Mouse (Mus musculus) embryonic fibroblast, embryonic 13.5 days (primary cell): ENCODE data around the gene Rbms1. TPM values are rescaled to one million over a fixed set of nuclear protein-coding genes. Genes with fewer than 3 reads are reported as not detected.

Experiments
- H3K27ac ChIP-seq: 2 replicates; pipeline ENCODE4 v1.5.1; 2012; ENCODE audit warnings: low read length, control low read depth, inconsistent platforms; ENCODE audit not compliant: insufficient read depth
- H3K4me1 ChIP-seq: 2 replicates; pipeline ENCODE4 v1.6.1; 2011; ENCODE audit warnings: low read length; ENCODE audit not compliant: control insufficient read depth, insufficient read depth
- H3K4me3 ChIP-seq: 2 replicates; pipeline ENCODE4 v1.5.1; 2011; ENCODE audit warnings: mild to moderate bottlenecking, control low read depth, low read length; ENCODE audit not compliant: insufficient read depth
- CTCF ChIP-seq: IDR thresholded peaks from 2 replicates; pipeline ENCODE4 v1.5.1; 2011; ENCODE audit warnings: mild to moderate bottlenecking, control low read depth, low read length, moderate library complexity, borderline replicate concordance; ENCODE audit not compliant: insufficient read depth
- POLR2A ChIP-seq: IDR thresholded peaks from 2 replicates; pipeline ENCODE4 v1.6.1; 2011; ENCODE audit warnings: low read depth, mild to moderate bottlenecking, control low read depth, low read length, moderate library complexity
- polyA plus RNA-seq: library from polyadenylated mRNA; stranded (reverse); fragments of >200 nt; gene quantifications from 2 replicates; pipeline ENCODE4 v1.2.4, GENCODE M21; 2011; ENCODE audit warnings: low read depth; ENCODE audit not compliant: missing spikeins, insufficient read length

The Rbms1 gene
- polyA plus RNA-seq, 1 experiment = 222 TPM

DNA sequence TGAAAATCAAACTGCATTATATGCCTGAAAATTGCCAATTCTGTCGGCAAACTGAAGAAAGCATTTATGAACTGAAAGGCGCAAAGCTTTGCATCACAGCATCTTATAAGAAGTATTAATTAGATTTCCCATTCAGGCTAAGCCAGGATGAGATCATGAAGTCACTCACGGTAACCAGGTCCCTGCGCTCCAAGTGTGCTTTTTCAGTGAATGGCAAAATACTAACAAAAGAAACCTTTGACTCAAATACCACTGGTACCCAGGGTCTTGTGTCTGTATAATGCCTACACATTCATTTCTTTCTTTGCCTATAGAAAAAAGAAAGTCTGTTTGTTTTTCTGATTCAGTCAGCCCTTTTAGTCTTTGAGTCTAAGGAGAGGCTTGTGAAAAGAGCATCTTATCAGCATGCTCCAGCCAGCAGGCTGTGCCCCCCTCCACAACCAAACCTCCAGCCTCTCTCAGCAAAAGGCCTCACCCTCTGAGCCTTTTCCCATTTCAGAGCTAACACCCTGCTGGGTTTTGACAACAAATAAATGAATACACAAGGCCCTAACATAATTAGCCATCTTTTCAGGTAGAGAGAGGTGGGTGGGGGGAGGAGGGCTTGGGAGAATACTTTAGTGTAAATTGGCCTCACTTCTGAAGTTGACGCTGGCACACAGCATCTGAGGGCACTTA, 83.7 kb downstream of the Rbms1 start:
- H3K4me3 ChIP-seq = peak overlapping the region; percentile 81
- H3K27ac ChIP-seq = peak overlapping the region; percentile 99
- H3K4me1 ChIP-seq = peaks cover 43% of the 10 kb centered on the region
- TF ChIP-seq POLR2A = no peak
- no peak for TF ChIP-seq CTCF

GRCm38 (mm10) chr2:60877543-60878386, 85.2 kb downstream of the Rbms1 start:
- peak overlapping the region; percentile 12; the same call in 1 of the 2 replicates for H3K4me3 ChIP-seq
- H3K27ac ChIP-seq = peak overlapping the region; percentile 99
- TF ChIP-seq POLR2A = no peak
- TF ChIP-seq CTCF = no peak
- peaks cover 38% of the 10 kb centered on the region for H3K4me1 ChIP-seq

- Histone ChIP-seq H3K4me3 (no peak overlapping the region; the same call in 1 of the 2 replicates), H3K27ac (peak overlapping the region; percentile 87), H3K4me1 (peaks cover 42% of the 10 kb centered on the region)
- no peak for TF ChIP-seq POLR2A
- no peak for TF ChIP-seq CTCF
Measured at GRCm38 (mm10) chr2:60876891-60877290, 86.1 kb downstream of the Rbms1 start.

- Histone ChIP-seq H3K4me3 (no peak overlapping the region), H3K4me1 (peaks cover 55% of the 10 kb centered on the region), H3K27ac (peak overlapping the region; percentile 94)
- TF ChIP-seq CTCF (no peak), POLR2A (no peak)
Measured at GRCm38 (mm10) chr2:60872095-60872811, 90.7 kb downstream of the Rbms1 start.

DNA sequence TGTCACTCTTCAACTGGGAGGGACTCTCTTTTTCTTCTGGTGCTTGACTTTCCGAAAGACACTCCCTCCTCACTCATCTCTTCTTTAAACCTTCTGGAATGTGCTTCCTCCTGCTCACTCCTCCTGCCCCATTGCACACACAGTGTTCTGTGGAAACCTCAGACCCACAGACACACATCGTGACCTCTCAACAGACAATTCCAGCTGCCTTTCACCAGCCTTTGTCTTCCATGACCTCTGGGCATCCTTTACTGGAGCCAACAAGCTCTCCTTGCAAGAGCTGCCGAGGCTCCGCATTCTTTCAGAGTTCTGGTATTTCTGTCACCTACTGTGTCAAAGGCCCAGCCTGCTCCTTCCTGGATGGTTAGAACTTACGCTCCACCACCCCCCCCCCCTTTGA, 92.0 kb downstream of the Rbms1 start:
- no peak for TF ChIP-seq POLR2A
- peak overlapping the region; percentile 94 for H3K27ac ChIP-seq
- peaks cover 50% of the 10 kb centered on the region for H3K4me1 ChIP-seq
- no peak overlapping the region for H3K4me3 ChIP-seq

- Histone ChIP-seq H3K4me1 (peaks cover 51% of the 10 kb centered on the region), H3K4me3 (no peak overlapping the region), H3K27ac (peak overlapping the region; percentile 94)
- TF ChIP-seq CTCF = no peak
- TF ChIP-seq POLR2A = no peak
Measured at GRCm38 (mm10) chr2:60870450-60870849, 92.5 kb downstream of the Rbms1 start.

- Histone ChIP-seq H3K4me1 (peaks cover 57% of the 10 kb centered on the region), H3K27ac (peak overlapping the region; percentile 64; the same call in 1 of the 2 replicates), H3K4me3 (no peak overlapping the region)
- no peak for TF ChIP-seq POLR2A
- no peak for TF ChIP-seq CTCF
Measured at GRCm38 (mm10) chr2:60869001-60869743, 93.8 kb downstream of the Rbms1 start.

DNA sequence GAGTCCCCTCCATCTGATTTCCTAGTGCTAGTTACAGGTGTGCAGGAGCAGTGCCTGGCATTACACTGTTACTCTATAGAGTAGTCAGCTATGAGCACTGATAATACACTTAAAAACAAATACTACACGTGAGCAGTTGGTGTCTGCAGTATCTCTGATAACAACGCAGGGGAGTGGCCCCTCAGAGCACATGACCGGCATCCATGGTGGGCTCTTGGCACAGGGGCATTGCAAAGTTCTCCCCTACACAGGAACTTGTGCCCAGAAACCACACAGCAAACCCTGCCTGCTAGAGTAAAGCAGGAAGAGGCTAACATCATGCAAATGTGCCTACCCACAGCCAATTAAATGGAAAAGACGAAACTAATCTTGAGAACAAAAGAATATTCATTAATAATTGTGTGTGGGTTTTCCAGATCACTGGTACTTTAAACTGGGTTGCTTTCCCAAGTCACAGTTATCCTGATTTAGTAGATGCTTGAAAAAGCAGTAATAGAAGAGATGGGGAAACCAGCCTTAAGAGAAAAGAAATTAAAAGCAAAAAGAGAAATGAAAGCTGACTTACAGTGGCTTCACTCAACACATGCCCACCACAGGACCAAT, 94.8 kb downstream of the Rbms1 start:
- Histone ChIP-seq H3K4me1 (peaks cover 58% of the 10 kb centered on the region), H3K4me3 (no peak overlapping the region)
- TF ChIP-seq CTCF = no peak
- TF ChIP-seq POLR2A = no peak

GRCm38 (mm10) chr2:60867304-60867703, 95.7 kb downstream of the Rbms1 start:
- H3K4me3 ChIP-seq = no peak overlapping the region
- TF ChIP-seq POLR2A (no peak), CTCF (no peak)

More for the DNA sequence above, 94.8 kb downstream of the Rbms1 start:
- H3K27ac ChIP-seq = no peak overlapping the region

More at GRCm38 (mm10) chr2:60867304-60867703, 95.7 kb downstream of the Rbms1 start:
- Histone ChIP-seq H3K4me1 (peaks cover 50% of the 10 kb centered on the region), H3K27ac (no peak overlapping the region)
